Mouse (Mus musculus): Measurements from ENCODE around the gene Cnih3.
A peak's percentile ranks its signal among the peaks of the same experiment; 100 is the strongest.

Cnih3 gene

DNA sequence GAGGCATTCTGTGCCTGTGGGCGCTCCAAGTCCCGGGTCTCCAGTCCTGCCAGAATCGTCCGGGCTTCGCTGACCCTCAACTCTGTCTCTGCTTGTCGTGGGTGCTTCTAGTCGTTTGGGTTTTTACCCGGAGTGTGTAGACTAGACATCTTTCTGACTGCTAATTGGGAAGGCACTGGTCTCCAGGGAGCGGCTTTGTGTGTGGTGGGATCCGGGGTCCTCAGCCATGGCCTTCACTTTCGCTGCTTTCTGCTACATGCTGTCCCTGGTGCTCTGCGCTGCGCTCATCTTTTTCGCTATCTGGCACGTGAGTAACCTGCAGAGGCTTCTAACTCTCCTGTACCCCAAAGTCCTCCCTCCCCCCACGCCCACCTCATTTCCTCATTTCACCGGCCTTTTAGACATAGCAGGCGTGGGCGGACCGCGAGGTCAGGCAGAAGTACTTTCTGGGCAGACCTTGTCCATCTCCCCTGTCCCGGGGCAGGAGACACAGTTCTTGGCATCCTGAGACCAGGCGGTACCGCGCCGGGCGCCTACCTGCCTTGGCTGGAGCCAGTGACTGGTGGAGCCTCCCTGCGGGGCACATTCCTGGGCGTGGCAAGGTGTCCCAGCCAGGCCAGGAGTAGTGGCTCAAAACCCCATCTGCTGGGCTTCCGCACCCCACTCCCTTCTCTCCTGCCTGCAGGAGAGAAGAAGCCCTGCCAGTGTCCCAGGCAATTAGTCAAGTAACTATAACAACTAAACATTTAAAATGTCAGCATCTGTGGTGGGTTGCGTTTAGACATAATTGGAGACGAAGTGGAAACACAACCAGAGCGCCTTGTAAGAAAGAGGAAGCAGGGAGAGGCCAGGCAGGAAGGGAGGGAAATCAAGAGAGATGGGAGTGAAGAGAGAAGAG is 1.0 kb downstream of the Cnih3 start:
- DNase-seq (ENCODE audit: low spot score), result no peak

DNA sequence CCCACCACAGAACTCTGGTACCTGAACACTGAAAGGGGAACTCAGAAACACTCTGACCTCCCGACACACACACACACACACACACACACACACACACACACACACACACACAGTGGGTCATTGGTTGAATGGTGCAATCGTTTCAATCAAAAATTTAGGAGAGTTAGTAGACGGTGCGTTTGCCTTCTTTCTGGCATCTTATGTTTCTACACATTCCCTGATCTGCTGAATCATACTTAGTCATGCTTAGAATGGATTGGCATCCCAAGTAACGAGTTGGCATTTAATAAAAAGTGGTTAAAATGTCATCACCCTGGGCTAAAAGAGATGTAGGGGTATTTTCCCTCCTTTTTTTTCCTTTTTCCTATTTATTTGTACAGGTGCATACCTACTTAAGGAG is 3.3 kb downstream of the Cnih3 start:
- no peak for DNase-seq (ENCODE audit: low spot score)

- no peak for DNase-seq (ENCODE audit: low spot score)
Observed at GRCm38 (mm10) chr1:181357870-181358269, 5.4 kb downstream of the Cnih3 start.

DNA sequence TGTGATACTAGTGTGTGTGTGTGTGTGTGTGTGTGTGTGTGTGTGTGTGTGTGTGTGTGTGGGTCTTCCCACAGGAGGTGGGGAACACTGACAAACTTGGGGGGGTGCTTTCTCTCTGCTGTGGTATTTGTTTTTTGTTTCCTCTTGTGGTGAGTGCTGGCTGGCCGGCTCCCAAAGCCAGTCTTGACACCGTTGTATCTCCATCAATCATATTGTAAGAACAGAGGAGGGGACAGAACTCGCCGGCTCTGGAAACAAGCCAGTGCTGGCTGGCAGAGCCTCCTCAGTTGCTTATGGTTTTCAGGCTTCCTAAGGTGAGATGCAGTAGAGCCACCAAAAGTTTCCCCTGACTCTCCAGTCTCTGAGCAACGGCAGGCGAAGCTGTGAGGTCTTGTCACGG is 6.1 kb downstream of the Cnih3 start:
- DNase-seq (ENCODE audit: low spot score), result no peak

DNA sequence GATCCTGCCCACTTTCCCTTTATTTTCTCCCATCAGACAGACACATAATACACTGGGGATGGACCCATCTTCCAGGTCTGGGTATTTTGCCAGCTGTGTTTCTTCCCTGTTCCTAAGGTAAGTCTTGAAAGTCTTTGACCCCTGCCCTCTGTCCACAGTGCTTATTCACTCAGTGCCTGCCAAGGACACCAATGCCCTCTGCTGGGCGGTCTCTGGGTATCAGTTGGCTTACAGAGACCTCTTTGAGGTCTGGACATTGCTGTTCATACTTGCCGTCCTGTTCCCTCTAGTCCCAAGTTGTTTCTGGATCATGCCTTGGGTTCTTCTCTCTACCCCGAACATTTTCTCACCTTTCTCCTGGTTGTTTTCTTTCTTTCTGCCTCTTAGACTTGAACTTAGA is 8.3 kb downstream of the Cnih3 start:
- DNase-seq (ENCODE audit: low spot score), result no peak

GRCm38 (mm10) chr1:181364025-181364424 is 11.6 kb downstream of the Cnih3 start:
- DNase-seq (ENCODE audit: low spot score), result no peak

DNA sequence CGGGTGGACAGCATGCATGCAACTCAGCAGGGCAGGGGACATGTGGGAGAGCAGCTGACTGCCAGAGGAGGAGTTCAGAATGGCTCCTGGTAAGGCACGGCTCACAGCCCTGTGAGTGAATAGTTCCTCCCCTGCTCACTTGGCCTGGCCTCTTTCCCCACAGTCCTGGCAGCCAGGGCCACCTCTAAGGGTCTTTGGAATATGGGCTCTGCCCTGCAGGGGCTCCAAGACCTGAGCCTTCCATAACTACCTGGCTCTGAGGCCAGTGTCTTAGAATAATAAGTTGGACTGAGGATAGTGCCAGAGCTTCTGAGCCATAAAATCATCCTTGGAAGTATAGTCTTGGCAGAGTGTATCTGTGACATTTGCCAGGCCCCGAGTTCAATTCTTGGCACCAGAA is 12.9 kb downstream of the Cnih3 start:
- DNase-seq (ENCODE audit: low spot score), result no peak

DNA sequence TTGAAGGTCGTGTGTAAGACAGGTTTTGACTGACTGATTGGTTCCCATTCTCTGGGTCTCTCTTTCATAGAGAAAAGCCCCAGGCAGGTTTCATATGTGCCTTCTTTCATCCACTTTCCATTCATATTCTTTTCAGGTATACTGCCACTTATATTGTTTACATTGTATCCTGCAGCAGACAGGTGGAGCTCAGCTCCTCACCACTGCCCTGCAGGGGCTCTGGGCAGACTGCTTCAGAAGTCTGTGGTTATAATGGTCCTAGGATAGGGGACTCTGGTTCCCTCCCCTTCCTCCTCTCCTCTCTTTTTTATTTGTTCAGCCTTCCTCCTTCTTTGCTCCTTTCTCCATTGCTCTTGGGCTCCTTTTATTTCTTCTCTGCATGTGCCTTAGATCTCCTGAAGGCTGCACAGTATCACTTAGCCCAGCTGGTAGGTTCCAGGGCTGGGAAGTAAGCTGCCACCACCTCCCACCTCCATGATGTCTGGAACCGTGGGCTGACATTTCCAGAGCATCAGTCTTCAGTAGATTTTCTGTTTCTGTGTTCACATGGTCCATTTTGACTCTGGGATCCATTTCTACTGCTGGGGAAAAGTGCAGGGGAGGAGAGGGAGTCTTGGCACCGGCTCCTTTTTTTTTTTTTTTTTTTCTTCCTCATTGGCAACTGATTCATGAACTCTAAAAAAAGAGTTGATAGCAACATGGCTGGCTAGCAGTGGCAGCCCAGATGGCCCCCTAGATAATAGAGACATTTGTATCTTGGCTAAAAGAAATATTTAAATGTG is 16.6 kb downstream of the Cnih3 start:
- no peak for DNase-seq (ENCODE audit: low spot score)

- no peak for DNase-seq (ENCODE audit: low spot score)
Observed at GRCm38 (mm10) chr1:181370370-181370769, 17.9 kb downstream of the Cnih3 start.

- no peak for DNase-seq (ENCODE audit: low spot score)
Observed at GRCm38 (mm10) chr1:181371226-181371625, 18.8 kb downstream of the Cnih3 start.

DNA sequence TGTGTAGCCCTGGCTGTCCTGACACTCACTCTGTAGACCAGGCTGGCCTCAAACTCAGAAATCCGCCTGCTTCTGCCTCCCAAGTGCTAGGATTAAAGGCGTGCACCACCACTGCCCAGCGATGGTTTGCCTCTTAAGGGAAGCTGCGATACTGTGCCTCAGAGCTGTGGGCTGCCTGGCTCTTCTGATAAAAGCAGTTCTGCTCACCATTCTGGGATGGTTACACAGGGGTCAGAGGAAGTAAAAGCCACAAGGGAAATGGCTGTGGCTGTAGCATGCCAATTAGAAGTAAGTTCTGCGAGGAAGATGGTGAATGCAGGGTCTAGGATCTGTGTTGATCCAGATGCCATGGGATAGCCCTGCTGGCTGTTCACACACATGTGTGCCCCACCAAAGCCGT is 19.9 kb downstream of the Cnih3 start:
- no peak for DNase-seq (ENCODE audit: low spot score)

DNA sequence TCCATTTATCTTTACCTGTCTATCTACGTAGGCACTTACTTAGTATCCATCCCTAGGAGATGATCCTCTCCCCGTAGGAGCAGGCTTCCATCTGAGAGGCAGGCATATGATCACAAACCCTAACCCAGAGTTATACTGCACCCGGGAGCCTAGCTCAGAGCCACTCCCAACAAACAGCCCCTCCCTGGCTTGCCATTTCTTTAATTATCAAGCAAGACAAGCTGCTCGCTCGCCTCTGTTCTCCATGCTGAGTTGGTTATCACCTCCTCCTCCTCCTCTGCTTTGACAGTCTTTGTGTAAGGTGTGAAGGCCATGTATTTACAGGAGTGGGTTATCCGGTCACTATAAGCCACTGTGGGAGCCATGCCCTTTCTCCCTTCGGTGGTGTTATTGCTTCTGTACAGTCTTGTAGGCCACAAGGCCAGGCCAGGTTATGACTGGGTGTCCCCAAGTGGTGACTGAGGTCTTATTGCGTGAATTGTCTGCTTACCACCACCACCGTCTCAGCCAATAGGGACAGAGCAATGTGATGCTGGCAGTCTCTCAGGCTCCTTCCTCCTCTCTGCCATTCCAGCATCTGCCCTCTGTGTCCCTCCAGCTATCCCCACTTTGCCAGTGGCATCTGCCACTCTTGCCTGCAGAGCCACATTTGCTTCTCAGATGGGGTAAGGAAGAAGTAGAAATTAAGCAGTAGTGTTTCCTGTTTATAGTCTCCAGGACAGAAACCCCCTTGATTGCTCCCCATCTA is 22.4 kb downstream of the Cnih3 start:
- no peak for DNase-seq (ENCODE audit: low spot score)

GRCm38 (mm10) chr1:181376431-181376830 is 24.0 kb downstream of the Cnih3 start:
- no peak for DNase-seq (ENCODE audit: low spot score)

DNA sequence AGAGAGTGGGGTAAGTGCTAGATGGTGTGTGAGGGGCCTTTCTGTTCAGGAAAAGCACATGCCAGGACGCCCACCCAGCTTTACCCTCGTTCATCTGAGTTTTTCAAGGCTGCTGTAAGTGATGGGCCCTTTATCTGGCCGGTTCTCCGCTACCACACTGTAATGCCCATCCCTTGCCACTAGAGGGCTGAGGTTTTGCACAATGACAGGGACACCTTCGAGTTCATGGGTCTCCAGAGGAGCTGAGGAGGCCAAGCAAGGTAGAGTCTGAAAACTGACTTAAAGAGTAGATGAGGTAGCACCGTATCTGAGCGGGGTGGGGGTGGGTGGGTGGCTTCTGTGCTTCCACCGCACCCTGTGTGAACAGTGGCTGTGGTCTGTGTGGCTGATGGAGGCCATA is 27.2 kb downstream of the Cnih3 start:
- peak; percentile 13 for DNase-seq (ENCODE audit: low spot score)

- DNase-seq (ENCODE audit: low spot score), result no peak
Observed at GRCm38 (mm10) chr1:181381410-181382010, 29.1 kb downstream of the Cnih3 start.

GRCm38 (mm10) chr1:181389264-181389663 is 36.8 kb downstream of the Cnih3 start:
- DNase-seq (ENCODE audit: low spot score), result no peak

- DNase-seq (ENCODE audit: low spot score), result no peak
Observed at GRCm38 (mm10) chr1:181392489-181392888, 40.1 kb downstream of the Cnih3 start.

DNA sequence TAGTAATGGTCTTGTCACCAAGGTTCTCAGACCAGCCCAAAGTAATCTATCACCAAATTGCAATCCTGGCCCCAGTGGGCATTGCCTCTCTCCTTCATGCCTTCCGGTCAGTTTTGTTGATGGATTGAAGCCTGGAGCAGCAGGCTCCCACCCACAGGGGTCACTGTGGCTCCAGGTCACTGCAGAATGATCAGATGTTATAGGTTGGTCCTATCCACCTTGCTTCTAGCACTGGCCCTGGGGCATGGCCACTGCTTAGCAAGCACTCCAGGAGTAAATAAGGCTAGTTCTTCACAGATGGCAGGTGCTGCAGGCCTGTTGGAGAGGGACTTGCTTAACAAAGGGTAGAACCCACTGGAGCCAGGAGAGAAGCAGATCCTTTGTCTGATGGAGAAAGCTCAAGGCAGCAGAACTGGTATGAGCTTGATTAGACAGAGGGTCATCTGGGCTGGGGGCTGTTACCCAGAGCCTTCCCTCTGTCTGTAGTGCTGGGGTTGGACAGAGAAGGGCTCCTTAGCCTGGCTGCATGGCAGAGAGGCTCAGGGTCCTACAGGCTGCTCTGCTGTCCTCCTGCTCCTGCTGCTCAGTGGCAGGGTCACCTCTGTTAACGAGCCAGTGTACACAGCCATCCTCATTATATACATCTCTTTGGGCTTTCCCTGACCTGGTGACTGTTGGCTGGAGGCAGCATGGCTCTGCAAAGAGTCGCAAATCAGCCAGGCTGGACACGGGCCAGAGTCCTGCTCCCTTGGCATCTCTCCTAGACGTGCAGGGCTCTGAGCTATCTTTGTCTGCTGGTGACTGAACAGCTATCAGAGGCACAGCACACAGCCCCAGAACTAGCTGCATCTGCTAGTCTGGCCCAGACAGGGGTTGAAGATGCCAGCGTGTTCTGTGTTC is 41.1 kb downstream of the Cnih3 start:
- no peak for DNase-seq (ENCODE audit: low spot score)

DNA sequence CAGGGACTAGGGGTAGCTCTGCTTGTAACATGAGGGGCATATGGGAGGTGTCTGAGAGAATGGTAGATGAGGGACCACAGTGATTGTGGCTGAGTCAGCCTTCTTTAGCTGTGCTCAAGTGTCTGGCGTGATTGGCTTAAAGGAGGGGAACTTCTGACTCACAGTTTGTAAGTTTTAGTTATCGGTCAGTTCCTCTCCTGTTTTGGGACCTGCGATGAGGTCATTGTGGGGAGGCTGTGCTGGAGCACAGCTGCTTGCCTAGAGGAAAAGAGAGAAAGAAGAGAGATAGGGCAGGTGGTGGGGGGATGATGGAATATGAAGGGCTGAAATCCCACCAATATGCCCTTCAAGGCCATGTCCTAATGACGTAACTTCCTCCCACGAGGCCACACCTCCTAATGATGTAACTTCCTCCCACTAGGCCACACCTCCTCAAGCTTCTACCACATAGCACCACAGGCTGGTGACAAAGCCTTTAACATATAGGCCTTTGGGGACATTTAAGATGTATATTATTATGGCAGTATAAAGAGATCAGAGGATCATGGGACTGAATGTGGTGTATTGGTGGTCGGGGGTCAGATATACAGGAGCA is 42.9 kb downstream of the Cnih3 start:
- DNase-seq (ENCODE audit: low spot score), result no peak

DNA sequence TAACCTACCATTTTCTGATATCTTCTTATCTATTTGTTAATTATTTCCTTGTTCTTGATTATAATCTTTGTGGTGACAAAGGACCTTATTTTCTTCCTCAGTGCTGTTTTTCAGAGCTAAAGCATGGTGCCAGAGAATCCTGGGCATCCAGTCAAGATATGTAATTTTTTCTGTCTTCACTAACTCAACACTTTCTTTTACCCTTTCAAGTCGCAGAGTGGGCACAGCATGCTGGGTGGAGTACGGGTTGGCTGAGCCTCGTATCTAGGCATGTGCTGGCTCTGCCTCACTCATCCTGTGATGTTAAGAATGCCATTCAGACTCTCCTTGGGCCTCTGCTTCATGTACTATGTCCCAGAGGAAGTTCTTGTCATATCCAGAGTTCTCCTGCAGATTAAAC is 46.8 kb downstream of the Cnih3 start:
- no peak for DNase-seq (ENCODE audit: low spot score)

DNA sequence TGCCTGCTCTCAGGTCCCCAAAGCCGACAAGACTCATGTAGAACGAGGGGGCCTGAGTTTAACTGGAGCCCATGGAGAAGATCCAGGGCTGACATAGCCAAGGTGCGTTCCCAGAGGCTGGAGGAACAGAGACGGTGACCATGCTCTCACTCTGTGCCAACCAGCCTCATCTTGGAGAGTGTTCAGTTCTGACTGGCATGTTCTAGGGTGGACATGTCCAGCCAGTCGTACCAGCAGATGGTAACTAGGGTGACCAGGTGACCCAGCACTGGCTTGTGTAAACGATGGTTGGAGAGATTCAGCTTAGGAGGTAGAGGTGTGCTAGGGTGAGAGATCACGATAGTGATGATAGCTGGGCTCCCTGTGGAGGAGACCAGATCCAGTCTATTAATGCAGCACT is 50.6 kb downstream of the Cnih3 start:
- DNase-seq (ENCODE audit: low spot score), result no peak

Data from T-cell, adult 2 months (primary cell).